Mouse (Mus musculus) c-Kit-positive CD71-negative TER-119-negative erythroid progenitor cells, embryonic 14.5 days (primary cell): ENCODE measurements around the gene Olfr1449.
"Not testable (repeated sequence)": the region's sequence is repeated elsewhere in the genome, so short reads cannot be mapped to it uniquely, and the experiment has no call there.

ENCODE experiments used
- DNase-seq: peaks from one replicate; pipeline ENCODE4 v3.0.0-alpha.2; 2013; ENCODE audit warnings: low read depth

The Olfr1449 gene

DNA sequence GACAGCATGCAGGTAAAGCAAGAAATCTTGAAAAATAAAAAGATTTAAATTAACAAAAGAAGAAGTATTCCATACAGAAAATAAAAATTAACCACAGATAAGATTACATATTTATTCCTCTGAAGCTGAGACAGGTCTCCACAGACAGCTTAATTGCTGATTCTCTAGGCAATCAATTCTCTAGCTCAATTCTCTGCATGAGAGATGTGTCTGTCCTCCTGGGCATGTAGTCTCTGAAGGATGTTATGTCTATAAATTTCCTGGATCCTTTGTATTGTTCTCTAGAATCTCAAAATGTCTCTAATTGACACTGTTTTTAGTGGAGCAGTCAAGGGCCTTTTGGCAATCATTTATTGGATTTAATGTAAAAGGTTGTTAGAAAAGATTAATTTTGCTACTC is at the start of gene Olfr1449:
TSS of gene Olfr1449 (plus strand) at position 301 of the 400 bp plus-strand sequence.
- DNase-seq: no peak

DNA sequence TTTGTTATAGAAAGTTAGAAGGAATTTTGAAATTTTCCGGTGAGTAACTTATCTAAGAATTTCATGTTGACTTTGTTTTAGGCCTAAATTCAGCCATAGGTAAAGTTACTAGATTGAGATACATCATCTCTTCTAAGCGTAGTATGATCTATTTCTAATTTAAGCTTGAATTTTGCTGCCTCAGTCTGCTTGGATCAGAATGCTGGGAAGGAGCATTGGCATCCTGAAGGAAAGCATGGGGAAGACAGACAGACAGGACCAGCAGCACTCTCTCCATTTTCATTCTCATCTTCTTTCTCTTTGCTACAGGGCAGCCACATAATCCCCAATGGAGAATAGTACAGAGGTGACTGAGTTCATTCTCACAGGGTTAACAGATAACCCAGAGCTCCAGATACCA is 47.1 kb upstream of the Olfr1449 start, which contains the start of gene Olfr1445:
TSS of gene Olfr1445 (plus strand) at position 301 of the 400 bp plus-strand sequence.
- DNase-seq: no peak

DNA sequence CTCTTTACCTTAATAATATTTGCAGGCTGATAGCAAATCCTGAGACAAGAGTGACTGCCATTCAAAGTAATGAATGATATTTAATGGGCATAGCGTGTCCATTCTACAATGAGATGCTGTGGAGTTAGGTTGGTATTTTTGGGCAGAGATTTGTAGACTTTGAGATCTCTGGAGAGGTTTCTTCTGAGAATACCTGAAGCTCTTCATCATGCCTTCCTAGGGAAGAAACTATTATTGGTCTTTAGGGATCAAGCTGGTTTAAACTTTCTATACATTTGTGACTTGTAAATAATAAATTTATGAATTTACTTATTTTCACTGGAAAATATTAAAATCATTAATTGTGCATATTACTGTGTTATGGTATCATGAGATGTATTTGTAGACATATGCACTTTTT is 37.2 kb upstream of the Olfr1449 start, which contains the start of gene Olfr1446:
TSS of gene Olfr1446 (minus strand) at position 101 of the 400 bp plus-strand sequence.
- DNase-seq: no peak

DNA sequence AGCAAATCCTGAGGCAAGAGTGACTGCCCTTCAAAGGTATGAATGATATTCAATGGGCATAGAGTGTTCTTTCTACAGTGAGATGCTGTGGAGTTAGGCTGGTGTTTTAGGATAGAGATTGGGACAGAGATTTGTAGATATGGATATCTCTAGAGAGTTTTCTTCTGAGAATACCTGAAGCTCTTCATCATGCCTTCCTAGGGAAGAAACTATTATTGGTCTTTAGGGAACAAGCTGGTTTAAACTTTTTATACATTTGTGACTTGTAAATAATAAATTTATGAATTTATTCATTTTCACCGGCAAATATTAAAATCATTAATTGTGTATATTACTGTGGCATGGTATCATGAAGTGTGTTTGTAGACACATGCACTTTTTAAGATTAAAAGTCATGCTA is 27.0 kb upstream of the Olfr1449 start, which contains the start of gene Olfr1447:
TSS of gene Olfr1447 (minus strand) at position 101 of the 400 bp plus-strand sequence.
- DNase-seq: no peak

DNA sequence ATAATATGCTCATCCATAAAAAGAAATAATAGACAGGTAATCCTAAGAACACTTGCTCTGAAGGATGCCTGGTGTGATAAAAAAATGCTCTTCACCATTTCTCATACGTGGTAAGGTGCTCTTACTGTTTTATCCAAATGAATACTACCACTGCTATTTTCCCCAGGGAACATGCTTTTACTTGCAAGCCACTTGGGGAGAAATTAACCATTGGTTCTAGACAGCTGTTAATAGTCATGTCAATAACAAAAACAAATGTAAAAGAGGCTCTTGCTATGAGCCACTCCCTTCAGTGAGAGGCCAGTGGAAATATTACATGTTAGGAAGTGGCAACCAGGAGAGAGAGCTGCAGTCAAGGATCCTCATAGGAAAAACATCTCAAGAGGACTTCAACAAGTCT is 6.3 kb upstream of the Olfr1449 start, which contains the start of gene Olfr1448:
TSS of gene Olfr1448 (minus strand) at position 101 of the 400 bp plus-strand sequence.
- no peak for DNase-seq

DNA sequence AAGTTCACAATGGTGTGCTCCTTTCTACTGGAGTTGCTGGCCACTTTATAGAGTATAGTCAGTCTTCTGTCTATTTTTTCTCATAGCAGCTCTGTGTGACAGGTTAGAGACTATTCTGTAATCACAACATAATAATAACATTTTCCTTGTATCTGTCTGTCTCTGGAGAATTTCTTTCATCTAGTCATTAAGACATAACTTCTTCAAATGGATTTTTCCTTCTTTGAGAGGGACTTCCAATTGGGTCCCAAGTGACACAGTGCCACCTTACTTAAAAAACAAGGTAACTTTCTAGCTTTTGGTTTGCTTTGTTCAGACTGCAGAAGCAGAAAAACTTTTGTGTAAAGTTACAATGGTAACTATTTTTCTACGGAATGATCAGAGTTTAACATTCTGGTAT is 19.3 kb downstream of the Olfr1449 start, which contains the start of gene Olfr1450:
TSS of gene Olfr1450 (plus strand) at position 301 of the 400 bp plus-strand sequence.
- DNase-seq: no peak

DNA sequence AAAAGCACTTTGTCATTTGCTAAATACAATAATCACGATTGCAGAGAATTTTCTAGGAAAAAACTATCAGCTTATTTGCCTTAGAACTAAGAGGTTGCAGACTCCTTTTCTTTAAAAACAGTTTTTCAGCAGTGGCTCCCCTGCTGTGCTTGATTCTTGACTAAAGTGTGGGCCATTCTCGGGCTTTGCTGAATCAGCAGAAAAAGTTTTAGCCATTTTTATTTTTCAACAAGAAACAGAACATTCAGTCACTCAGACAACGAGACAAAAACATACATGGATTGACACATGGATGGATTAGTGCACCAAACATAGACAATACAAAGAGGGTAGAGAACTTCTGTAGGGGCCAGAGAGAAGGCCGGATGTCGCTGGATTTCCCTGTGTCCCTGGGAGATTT is 39.4 kb downstream of the Olfr1449 start:
- DNase-seq: not testable (repeated sequence)
